Mouse (Mus musculus) G1E (cell line): Measurements from ENCODE around the gene Hoxb3. TPM values are rescaled to one million over a fixed set of nuclear protein-coding genes. Genes with fewer than 3 reads are reported as not detected.

Experiments used
- ATAC-seq: 2 replicates; pipeline ENCODE4 v1.8.0; 2016; ENCODE audit warnings: mild to moderate bottlenecking; ENCODE audit not compliant: insufficient number of reproducible peaks, poor library complexity, low FRiP score, severe bottlenecking; ENCODE audit errors: extremely low read depth
- DNase-seq: peaks from one replicate; pipeline ENCODE4 v3.0.0; 2012; ENCODE audit warnings: low spot score
- H3K27me3 ChIP-seq: 2 replicates; pipeline ENCODE4 v1.6.1; 2012; ENCODE audit warnings: mild to moderate bottlenecking, low read length, inconsistent platforms; ENCODE audit not compliant: insufficient read depth
- H3K36me3 ChIP-seq: replicated peaks from 2 replicates; pipeline ENCODE3; 2012; ENCODE audit warnings: mild to moderate bottlenecking, inconsistent platforms
- H3K4me1 ChIP-seq: 2 replicates; pipeline ENCODE4 v1.6.1; 2012; ENCODE audit warnings: low read depth, low read length, inconsistent platforms, mixed read lengths; ENCODE audit not compliant: insufficient read depth
- H3K4me3 ChIP-seq: 2 replicates; pipeline ENCODE4 v1.5.1; 2012; ENCODE audit warnings: low read depth, mild to moderate bottlenecking, inconsistent platforms, low read length, moderate library complexity, mixed read lengths
- H3K9me3 ChIP-seq: replicated peaks from 2 replicates; pipeline ENCODE4 v1.6.1; 2012; ENCODE audit warnings: inconsistent platforms
- CTCF ChIP-seq: IDR thresholded peaks from 2 replicates; pipeline ENCODE4 v1.5.1; 2012; ENCODE audit warnings: low read depth, low read length, inconsistent platforms, mixed read lengths
- GATA1 ChIP-seq: IDR thresholded peaks from 2 replicates; pipeline ENCODE4 v1.6.1; 2012; ENCODE audit warnings: borderline replicate concordance, low read length, inconsistent platforms, mixed read lengths
- GATA2 ChIP-seq: IDR thresholded peaks from 2 replicates; pipeline ENCODE4 v1.6.1; 2012; ENCODE audit warnings: low read depth, low read length, inconsistent platforms, borderline replicate concordance
- POLR2AphosphoS5 ChIP-seq: IDR thresholded peaks from 2 replicates; pipeline ENCODE4 v1.6.1; 2012; ENCODE audit warnings: low read depth, low read length, inconsistent platforms; ENCODE audit not compliant: insufficient replicate concordance
- TAL1 ChIP-seq: conservative IDR thresholded peaks from 2 replicates; pipeline ENCODE4 v1.6.1; 2012; ENCODE audit warnings: low read depth, low read length, inconsistent platforms, mixed read lengths
- polyA plus RNA-seq: library from polyadenylated mRNA; stranded (reverse); fragments of >175 nt; gene quantifications from 2 replicates; pipeline ENCODE4 v1.2.3, GENCODE M21; 2012
- total RNA-seq, 2 experiments: library from RNA; stranded (forward) in 1 of 2; stranded (reverse) in 1 of 2; fragments of 200-1000 nt in 1 of 2; fragments of >200 nt in 1 of 2; fragmentation: Nextera tagmentation in 1 of 2; gene quantifications; 2 replicates each; pipeline ENCODE4 v1.2.3; 2014 to 2017

The Hoxb3 gene
- total and polyA plus RNA-seq, 3 experiments: 0.08 to 0.16 TPM; not detected in 1

- Histone ChIP-seq H3K27me3 (peaks cover 35% of the 10 kb centered on the region), H3K36me3 (no peaks in the 10 kb centered on the region), H3K4me3 (no peak overlapping the region), H3K4me1 (no peaks in the 10 kb centered on the region), H3K9me3 (no peaks in the 10 kb centered on the region)
- TF ChIP-seq TAL1: no peak
- TF ChIP-seq GATA2: no peak
- no peak for TF ChIP-seq CTCF
- no peak for TF ChIP-seq GATA1
- TF ChIP-seq POLR2AphosphoS5: no peak
- DNase-seq (no peak), ATAC-seq (no peak)
Measured at GRCm38 (mm10) chr11:96337026-96337425, 13.9 kb downstream of the Hoxb3 start.

GRCm38 (mm10) chr11:96338957-96339855 is 16.1 kb downstream of the Hoxb3 start:
- H3K4me1 ChIP-seq: no peaks in the 10 kb centered on the region
- no peak overlapping the region for H3K4me3 ChIP-seq
- no peaks in the 10 kb centered on the region for H3K9me3 ChIP-seq
- DNase-seq (no peak), ATAC-seq (no peak)
- H3K36me3 ChIP-seq: no peaks in the 10 kb centered on the region
- peaks cover 24% of the 10 kb centered on the region for H3K27me3 ChIP-seq
- no peak for TF ChIP-seq GATA1
- TF ChIP-seq GATA2: no peak
- no peak for TF ChIP-seq CTCF
- no peak for TF ChIP-seq POLR2AphosphoS5
- no peak for TF ChIP-seq TAL1

GRCm38 (mm10) chr11:96340698-96341365 is 17.7 kb downstream of the Hoxb3 start:
- no peak for ATAC-seq
- Histone ChIP-seq H3K9me3 (no peaks in the 10 kb centered on the region), H3K4me3 (no peak overlapping the region), H3K27me3 (peaks cover 26% of the 10 kb centered on the region), H3K4me1 (no peaks in the 10 kb centered on the region), H3K36me3 (no peaks in the 10 kb centered on the region)
- no peak for DNase-seq
- TF ChIP-seq CTCF: no peak
- no peak for TF ChIP-seq POLR2AphosphoS5
- no peak for TF ChIP-seq GATA2
- no peak for TF ChIP-seq GATA1
- no peak for TF ChIP-seq TAL1

- no peaks in the 10 kb centered on the region for H3K36me3 ChIP-seq
- H3K9me3 ChIP-seq: no peaks in the 10 kb centered on the region
- DNase-seq (no peak), ATAC-seq (no peak)
- no peaks in the 10 kb centered on the region for H3K4me1 ChIP-seq
- peaks cover 30% of the 10 kb centered on the region for H3K27me3 ChIP-seq
- H3K4me3 ChIP-seq: no peak overlapping the region
- TF ChIP-seq GATA1: no peak
- no peak for TF ChIP-seq TAL1
- TF ChIP-seq GATA2: no peak
- no peak for TF ChIP-seq POLR2AphosphoS5
- no peak for TF ChIP-seq CTCF
Measured at GRCm38 (mm10) chr11:96341701-96342575, 18.8 kb downstream of the Hoxb3 start.

- Histone ChIP-seq H3K9me3 (no peaks in the 10 kb centered on the region), H3K27me3 (peaks cover 30% of the 10 kb centered on the region), H3K36me3 (no peaks in the 10 kb centered on the region), H3K4me1 (no peaks in the 10 kb centered on the region), H3K4me3 (no peak overlapping the region)
- no peak for DNase-seq
- ATAC-seq: no peak
- TF ChIP-seq GATA1: no peak
- no peak for TF ChIP-seq CTCF
- no peak for TF ChIP-seq TAL1
- no peak for TF ChIP-seq POLR2AphosphoS5
- no peak for TF ChIP-seq GATA2
Measured at GRCm38 (mm10) chr11:96342576-96342930, 19.4 kb downstream of the Hoxb3 start.

- no peaks in the 10 kb centered on the region for H3K36me3 ChIP-seq
- no peak for DNase-seq
- no peak overlapping the region for H3K4me3 ChIP-seq
- TF ChIP-seq GATA1: no peak
- no peak for ATAC-seq
- peaks cover 34% of the 10 kb centered on the region for H3K27me3 ChIP-seq
- no peaks in the 10 kb centered on the region for H3K9me3 ChIP-seq
- H3K4me1 ChIP-seq: no peaks in the 10 kb centered on the region
Measured at GRCm38 (mm10) chr11:96343206-96343745, 20.1 kb downstream of the Hoxb3 start.
